8 mouse cellular contexts compared by ENCODE assay signal in genomic region chr2:173186047-173186943, GRCm38 (mm10). TPM values are rescaled to one million over a fixed set of nuclear protein-coding genes. Genes with fewer than 3 reads are reported as not detected.
DNase-seq lines count a peak whose midpoint lies in the region; ATAC-seq and TF ChIP-seq lines count a peak whose summit lies in the region.

No protein-coding gene starts in this region.

- H3K27me3 ChIP-seq in forebrain, embryonic 16.5 days (replicated peaks; ENCODE audit: control insufficient read depth, insufficient read depth, low read length): no peaks in the 10 kb centered on the region; the same call in 1 of the 2 replicates

- in situ Hi-C loops in ES-E14 (cut with MboI; ENCODE audit: low sequenced_read_pairs in 2 of 2, unreplicated experiment in 2 of 2): loop anchor here in 1 of 2 experiments (25.0 kb wide), 1 partner anchor 376 kb away; no protein-coding TSS in a partner anchor

- no peak overlapping the region for H3K9ac ChIP-seq in ES-E14 (ENCODE audit: insufficient read depth, low read depth, low read length, poor library complexity, severe bottlenecking)
- H3K9ac ChIP-seq in forebrain, embryonic 16.5 days (replicated peaks; ENCODE audit: low read depth, low read length): peak overlapping the region; percentile 34; the same call in 1 of the 2 replicates

- H3K4me1 ChIP-seq in ES-E14 (ENCODE audit: control insufficient read depth in 2 of 2, insufficient read depth in 2 of 2, low read length in 2 of 2, poor library complexity in 1 of 2): peaks cover 1 to 10% of the 10 kb centered on the region in 2 experiments; a peak in 2 of 4 replicates
- H3K4me1 ChIP-seq in forebrain, embryonic 16.5 days (replicated peaks; ENCODE audit: control insufficient read depth, insufficient read depth, low read length): no peaks in the 10 kb centered on the region
- H3K4me1 ChIP-seq in lung, adult 2 months (ENCODE audit: control insufficient read depth, insufficient read depth, low read length): no peaks in the 10 kb centered on the region

- WGBS in forebrain, embryonic 16.5 days: 32% methylated on average over 26 of the region's 26 CpGs
- 25% methylated on average over 26 of the region's 26 CpGs for WGBS in lung, adult 2 months

- no peak for TF ChIP-seq POLR2A in lung, adult 2 months (IDR thresholded peaks at IDR 0.05; ENCODE audit: borderline replicate concordance, extremely low read depth, low read depth, low read length)

- TF ChIP-seq CTCF in lung, adult 2 months (IDR thresholded peaks at IDR 0.05; ENCODE audit: insufficient read depth, low read length): peak; percentile 88

- peak; percentile 67 for ATAC-seq in forebrain, embryonic 16.5 days
- ATAC-seq in neutrophil, adult 5-6 weeks (ENCODE audit: extremely low read depth, insufficient number of reproducible peaks, low FRiP score, poor library complexity, severe bottlenecking): peak; percentile 47

- no peak for DNase-seq in ES-E14 (ENCODE audit: low read depth, low spot score)
- DNase-seq in cerebellum, adult 18-20 months: peak; percentile 60 to 78
- peak; percentile 87 to 91 for DNase-seq in heart, postnatal 36 days
- peak; percentile 89 for DNase-seq in layer of hippocampus, adult 11-12 months (ENCODE audit: low spot score)
- peak; percentile 86 for DNase-seq in lung, adult 2 months
- DNase-seq in testis, postnatal 14 days (ENCODE audit: low spot score): peak; percentile 81

- no peak overlapping the region for H3K27ac ChIP-seq in ES-E14 (ENCODE audit: insufficient read depth, low read depth, low read length, poor library complexity, severe bottlenecking)
- no peak overlapping the region for H3K27ac ChIP-seq in forebrain, embryonic 16.5 days (ENCODE audit: low read length)

- no peak overlapping the region for H3K4me3 ChIP-seq in ES-E14 (ENCODE audit: insufficient read depth in 1 of 2, low read depth in 1 of 2, low read length in 2 of 2, poor library complexity in 1 of 2, severe bottlenecking in 1 of 2)
- no peak overlapping the region for H3K4me3 ChIP-seq in forebrain, embryonic 16.5 days (replicated peaks; ENCODE audit: low read length)
- H3K4me3 ChIP-seq in lung, adult 2 months (replicated peaks; ENCODE audit: extremely low read depth, low read depth, low read length): no peak overlapping the region

- H3K4me2 ChIP-seq in forebrain, embryonic 16.5 days (ENCODE audit: low read length): peak overlapping the region; percentile 21; the same call in 1 of the 2 replicates

- no peaks in the 10 kb centered on the region for H3K36me3 ChIP-seq in ES-E14 (ENCODE audit: control insufficient read depth, insufficient read depth, low read length, poor library complexity, severe bottlenecking)
- no peaks in the 10 kb centered on the region for H3K36me3 ChIP-seq in forebrain, embryonic 16.5 days (ENCODE audit: control insufficient read depth, insufficient read depth)

- intact Hi-C loops in heart, postnatal 36 days (cut with DNase I): loop anchor here (1.0 to 5.0 kb wide), 4 partner anchors 267 to 1716 kb away; no protein-coding TSS in a partner anchor

- H3K9me3 ChIP-seq in ES-E14 (ENCODE audit: control insufficient read depth, insufficient read depth, low read depth, low read length): no peaks in the 10 kb centered on the region
- H3K9me3 ChIP-seq in forebrain, embryonic 16.5 days (ENCODE audit: control insufficient read depth, low read length): no peaks in the 10 kb centered on the region

TF ChIP-seq in ES-E14, 5 proteins besides CTCF, POLR2A, EP300 and RAD21:
- TF ChIP-seq ZC3H11A (IDR thresholded peaks at IDR 0.05; ENCODE audit: borderline replicate concordance, low read depth, low read length) (peak; percentile 97; the same call in 1 of the 2 replicates), CHD2 (IDR thresholded peaks at IDR 0.05; ENCODE audit: low read depth, low read length) (no peak)

RNA-seq across cellular contexts. Expression of gene Zbp1, which starts 32.4 kb away (rescaled TPM):
- total RNA-seq in ES-E14 (2012; rRNA removed): 0.67 and 1.7 TPM in 2 replicates
- not detected in 2 replicates for polyA plus RNA-seq in forebrain, embryonic 16.5 days (2015; fragmentation: Nextera tagmentation; extraction: Ambion mirVana)
- 1 to 10 TPM in 1 of 2 experiments, under 1 TPM in 1; 0.44 to 1.8 TPM for total RNA-seq in heart, postnatal 36 days (2021)
- 4.8 and 5.7 TPM in 2 replicates for polyA plus RNA-seq in lung, adult 2 months (2012; rRNA removed)
- total RNA-seq in neutrophil, adult 5-6 weeks (2017): 34.0 and 35.7 TPM in 2 replicates

RNA-seq across cellular contexts. Expression of gene Pck1, which starts 33.4 kb away (rescaled TPM):
- 0.22 TPM in 1 of 2 replicates, not detected in the other for total RNA-seq in ES-E14 (2012; rRNA removed)
- polyA plus RNA-seq in forebrain, embryonic 16.5 days (2015; fragmentation: Nextera tagmentation; extraction: Ambion mirVana): not detected in 2 replicates
- 10 to 100 TPM in 1 of 2 experiments, 1 to 10 TPM in 1; 3.3 to 26.2 TPM for total RNA-seq in heart, postnatal 36 days (2021)
- polyA plus RNA-seq in lung, adult 2 months (2012; rRNA removed): 7.9 and 14.0 TPM in 2 replicates
- total RNA-seq in neutrophil, adult 5-6 weeks (2017): not detected in 2 replicates

Comparison
In these comparisons a context has a peak if more than half of its experiments do, and no peak if none do; other contexts are left out.
1. RNA of gene Zbp1, which starts 32.4 kb away (total RNA-seq): 34.0 to 35.7 TPM in neutrophil, adult 5-6 weeks; 0.44 to 1.8 TPM in heart, postnatal 36 days and 0.67 to 1.7 TPM in ES-E14; every median in the first group is over 10 times any median in the second.